Mouse (Mus musculus): ENCODE measurements at regions not wholly inside any gene's neighbourhood (a gene's known extent, or its start where the extent isn't known, plus 50 kb on each side); places are given as distances from the start of the nearest gene placed in this dataset.
A peak's percentile ranks its signal among the peaks of the same experiment; 100 is the strongest.

- no peak for DNase-seq (ENCODE audit: extremely low spot score in 1 of 2, low spot score in 1 of 2)
These were observed 54.7 kb upstream of the Ralgps2 start for GRCm38 (mm10) chr1:156994005-156994643.

GRCm38 (mm10) chr1:156993105-156993504 lies 53.7 kb upstream of the Ralgps2 start:
- DNase-seq (ENCODE audit: extremely low spot score in 1 of 2, low spot score in 1 of 2), result no peak

GRCm38 (mm10) chr1:156992536-156992935 lies 53.1 kb upstream of the Ralgps2 start:
- no peak for DNase-seq (ENCODE audit: extremely low spot score in 1 of 2, low spot score in 1 of 2)

- no peak for DNase-seq (ENCODE audit: extremely low spot score in 1 of 2, low spot score in 1 of 2)
These were observed 51.4 kb upstream of the Ralgps2 start for GRCm38 (mm10) chr1:156990567-156991494.

- peak; percentile 28 to 36 for DNase-seq (ENCODE audit: extremely low spot score in 1 of 2, low spot score in 1 of 2)
These were observed 50.7 kb upstream of the Ralgps2 start for GRCm38 (mm10) chr1:156990112-156990511.

- no peak for DNase-seq (ENCODE audit: extremely low spot score in 1 of 2, low spot score in 1 of 2)
These were observed 49.8 kb upstream of the Ralgps2 start for GRCm38 (mm10) chr1:156989149-156989785.
